Mouse (Mus musculus): ENCODE results near the gene Zmynd8.

- no peak for TF ChIP-seq POLR2A (IDR thresholded peaks at IDR 0.05; ENCODE audit: borderline replicate concordance, insufficient read depth, low read length)
- no peak for TF ChIP-seq CTCF (IDR thresholded peaks at IDR 0.05; ENCODE audit: borderline replicate concordance, insufficient read depth, low read depth, low read length)
These were observed 6.2 kb downstream of the Zmynd8 start for GRCm38 (mm10) chr2:165892626-165893025.
